Mouse (Mus musculus): ENCODE data around the gene 6030445D17Rik.

6030445D17Rik gene

DNA sequence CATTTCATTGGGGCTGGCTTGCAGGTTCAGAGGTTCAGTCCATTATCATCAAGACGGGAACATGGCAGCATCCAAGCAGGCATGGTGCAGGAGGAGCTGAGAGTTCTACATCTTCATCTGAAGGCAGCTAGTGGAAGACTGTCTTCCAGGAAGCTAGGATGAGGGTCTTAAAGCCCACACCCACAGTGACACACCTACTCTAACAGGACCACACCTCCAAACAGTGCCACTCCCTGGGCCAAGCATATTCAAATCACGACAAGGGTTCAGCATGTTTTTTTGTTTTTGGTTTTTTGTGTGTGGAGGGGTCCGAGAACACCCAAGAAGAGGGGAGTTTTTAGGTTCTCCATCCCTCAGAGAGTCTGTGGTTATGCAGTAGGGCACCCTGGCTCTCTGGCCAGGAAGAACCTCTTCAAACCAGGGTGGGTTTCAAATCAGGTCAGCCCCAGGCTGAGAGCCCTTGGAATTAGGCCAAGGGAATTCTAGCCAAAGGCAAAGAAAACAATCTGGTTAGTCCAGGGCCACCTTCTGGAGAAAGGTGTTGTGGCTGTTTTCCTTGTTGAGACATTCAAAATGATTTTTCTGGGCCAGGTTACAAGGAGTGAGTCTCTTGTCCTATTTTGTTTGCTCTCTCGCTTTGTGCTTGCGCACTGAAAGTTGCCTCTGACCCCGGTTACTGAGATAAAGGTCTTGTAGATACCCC, 5.4 kb upstream of the 6030445D17Rik start:
- in situ Hi-C loops (cut with MboI; ENCODE audit: low pct_unique_long_range_greater_than_20kb in 1 of 2, low sequenced_read_pairs in 2 of 2, unreplicated experiment in 1 of 2): loop anchor here in 1 of 2 experiments (5.0 kb wide), 1 partner anchor 161 kb away; no protein-coding TSS in a partner anchor

DNA sequence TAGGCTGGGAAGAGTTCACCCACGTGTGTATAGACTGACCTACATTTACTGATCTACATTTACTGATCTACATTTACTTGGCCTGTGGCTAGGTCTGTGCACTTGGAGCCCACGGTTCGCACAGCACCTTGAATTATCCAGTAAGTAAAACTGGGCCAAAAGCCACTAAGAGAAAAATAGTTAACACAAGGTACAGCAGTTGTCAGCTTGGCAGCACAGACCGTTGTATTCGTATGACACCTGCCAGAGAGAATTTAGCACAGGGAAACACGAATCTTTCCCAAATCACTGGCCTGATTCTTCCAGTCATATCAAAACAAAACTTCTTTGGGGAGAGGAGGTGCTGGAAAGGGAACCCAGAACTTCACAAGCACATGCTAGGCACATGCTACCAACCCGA, 3.8 kb upstream of the 6030445D17Rik start:
- in situ Hi-C loops (cut with MboI; ENCODE audit: low pct_unique_long_range_greater_than_20kb in 1 of 2, low sequenced_read_pairs in 2 of 2, unreplicated experiment in 1 of 2): loop anchor here in 1 of 2 experiments (5.0 kb wide), 1 partner anchor 159 kb away; no protein-coding TSS in a partner anchor

DNA sequence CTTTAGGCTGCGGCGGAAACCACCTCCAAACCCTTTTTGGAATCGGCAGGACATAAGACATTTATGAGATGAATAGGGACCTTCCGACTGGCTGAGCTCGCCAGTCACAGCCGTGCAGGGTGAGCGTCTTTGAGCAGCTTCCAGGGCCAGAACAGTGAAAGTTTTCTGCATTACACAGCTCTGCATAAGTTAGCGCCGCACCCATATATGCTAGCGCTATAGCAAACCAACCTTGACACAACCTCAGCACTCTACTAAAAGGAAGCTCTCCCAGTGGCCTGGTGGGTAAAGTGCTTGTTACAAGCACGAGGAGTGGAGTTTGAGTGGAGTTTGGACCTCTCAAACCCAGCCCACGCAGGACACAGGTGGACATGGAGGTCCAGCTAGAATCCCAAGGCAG, 2.8 kb upstream of the 6030445D17Rik start:
- in situ Hi-C loops (cut with MboI; ENCODE audit: low pct_unique_long_range_greater_than_20kb in 1 of 2, low sequenced_read_pairs in 2 of 2, unreplicated experiment in 1 of 2): loop anchor here in 1 of 2 experiments (5.0 kb wide), 1 partner anchor 158 kb away; no protein-coding TSS in a partner anchor

DNA sequence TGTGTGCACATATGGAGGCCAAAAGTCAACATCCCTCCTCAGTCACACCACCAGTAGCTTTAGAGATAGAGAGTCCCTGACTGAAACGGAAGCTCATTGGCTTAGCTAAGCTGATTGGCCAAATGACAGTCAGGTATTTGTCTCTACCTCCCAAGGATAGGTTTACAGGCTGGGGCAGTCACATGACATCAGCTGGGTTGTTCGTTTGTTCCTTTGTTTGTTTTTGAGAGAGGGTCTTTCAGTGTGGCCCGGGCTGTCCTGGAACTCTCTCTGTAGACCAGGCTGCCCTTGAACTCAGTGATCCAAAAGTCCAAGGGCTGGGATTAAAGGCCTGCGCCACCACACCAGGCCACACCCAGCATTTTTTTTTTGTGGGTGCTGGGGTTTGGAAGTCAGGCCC, 844 bp upstream of the 6030445D17Rik start:
- in situ Hi-C loops (cut with MboI; ENCODE audit: low pct_unique_long_range_greater_than_20kb in 1 of 2, low sequenced_read_pairs in 2 of 2, unreplicated experiment in 1 of 2): loop anchor here in 1 of 2 experiments (5.0 kb wide), 1 partner anchor 156 kb away; no protein-coding TSS in a partner anchor

DNA sequence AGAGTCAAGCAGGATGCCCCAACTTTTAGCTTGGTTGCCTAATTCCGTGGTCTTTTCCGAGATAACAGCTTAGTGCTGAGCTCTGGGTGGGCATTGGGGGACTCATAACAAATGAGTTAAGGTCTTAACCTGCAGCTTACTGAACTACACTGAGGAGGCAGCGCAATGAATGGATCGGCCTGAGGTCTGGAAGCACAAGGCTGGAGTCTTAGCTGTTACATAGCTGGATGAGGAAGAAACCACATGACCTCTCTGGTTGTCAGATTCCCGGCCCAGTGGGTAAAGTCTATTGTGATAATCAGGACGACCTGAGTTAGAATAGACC, 327 bp upstream of the 6030445D17Rik start:
- in situ Hi-C loops (cut with MboI; ENCODE audit: low pct_unique_long_range_greater_than_20kb in 1 of 2, low sequenced_read_pairs in 2 of 2, unreplicated experiment in 1 of 2): loop anchor here in 1 of 2 experiments (5.0 kb wide), 1 partner anchor 156 kb away; no protein-coding TSS in a partner anchor

DNA sequence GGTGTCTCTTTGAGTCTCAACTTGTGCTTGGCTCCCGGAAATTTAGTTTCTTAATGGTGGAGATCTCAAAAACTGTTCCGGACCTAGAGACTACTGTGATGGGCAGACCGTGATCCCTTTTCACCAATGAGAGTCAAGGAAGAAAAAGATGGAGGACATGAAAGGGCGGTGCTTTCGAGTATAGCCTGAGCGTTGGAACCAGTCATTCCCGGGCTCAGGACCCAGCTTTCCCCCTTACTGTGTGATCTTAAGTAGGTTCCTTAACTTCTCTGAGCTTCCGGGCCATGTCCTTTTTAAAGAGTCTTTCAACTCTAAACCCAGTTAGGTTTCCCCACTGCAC, 759 bp downstream of the 6030445D17Rik start:
- in situ Hi-C loops (cut with MboI; ENCODE audit: low pct_unique_long_range_greater_than_20kb in 1 of 2, low sequenced_read_pairs in 2 of 2, unreplicated experiment in 1 of 2): loop anchor here in 1 of 2 experiments (5.0 kb wide), 1 partner anchor 154 kb away; no protein-coding TSS in a partner anchor

DNA sequence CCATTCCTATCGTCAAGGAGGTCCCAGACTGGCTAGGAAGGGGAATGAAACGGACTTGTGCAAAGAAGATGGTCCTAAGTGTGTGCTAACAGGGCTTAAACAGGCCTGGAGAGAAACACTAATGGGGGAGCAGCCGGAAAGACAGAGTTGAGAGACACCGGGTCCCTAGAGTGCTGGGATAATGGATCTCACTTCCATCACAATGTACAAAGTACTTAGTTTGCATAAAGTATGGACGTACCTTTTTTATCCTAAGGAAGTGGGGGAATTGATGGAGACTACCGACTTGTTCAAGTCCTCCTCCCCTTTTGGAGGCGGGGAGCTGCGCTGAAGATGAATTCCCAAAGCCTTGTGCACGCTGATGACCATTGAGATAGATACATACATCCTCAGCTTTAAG, 1.4 kb downstream of the 6030445D17Rik start:
- in situ Hi-C loops (cut with MboI; ENCODE audit: low pct_unique_long_range_greater_than_20kb in 1 of 2, low sequenced_read_pairs in 2 of 2, unreplicated experiment in 1 of 2): loop anchor here in 1 of 2 experiments (5.0 kb wide), 1 partner anchor 154 kb away; no protein-coding TSS in a partner anchor

DNA sequence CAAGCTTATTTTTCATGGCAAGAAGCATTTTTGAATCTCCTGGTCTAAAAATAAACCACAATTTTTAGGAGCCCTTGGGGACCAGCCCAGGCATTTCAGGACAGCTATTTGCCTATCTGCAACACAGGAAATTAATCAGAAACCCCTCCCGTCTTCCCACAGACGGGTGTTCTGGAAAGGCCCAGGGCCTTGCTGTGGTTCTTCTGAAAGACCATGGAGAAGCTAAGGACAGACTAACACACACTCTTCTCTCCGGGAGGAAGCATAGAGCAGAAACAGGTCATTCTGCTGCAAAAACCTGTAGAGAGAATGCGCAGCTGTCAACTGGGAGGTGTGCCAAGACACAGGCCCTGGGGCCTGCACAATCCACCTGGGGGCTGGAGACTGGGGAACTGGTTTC, 4.2 kb downstream of the 6030445D17Rik start:
- in situ Hi-C loops (cut with MboI; ENCODE audit: low pct_unique_long_range_greater_than_20kb in 1 of 2, low sequenced_read_pairs in 2 of 2, unreplicated experiment in 1 of 2): no loop called here

DNA sequence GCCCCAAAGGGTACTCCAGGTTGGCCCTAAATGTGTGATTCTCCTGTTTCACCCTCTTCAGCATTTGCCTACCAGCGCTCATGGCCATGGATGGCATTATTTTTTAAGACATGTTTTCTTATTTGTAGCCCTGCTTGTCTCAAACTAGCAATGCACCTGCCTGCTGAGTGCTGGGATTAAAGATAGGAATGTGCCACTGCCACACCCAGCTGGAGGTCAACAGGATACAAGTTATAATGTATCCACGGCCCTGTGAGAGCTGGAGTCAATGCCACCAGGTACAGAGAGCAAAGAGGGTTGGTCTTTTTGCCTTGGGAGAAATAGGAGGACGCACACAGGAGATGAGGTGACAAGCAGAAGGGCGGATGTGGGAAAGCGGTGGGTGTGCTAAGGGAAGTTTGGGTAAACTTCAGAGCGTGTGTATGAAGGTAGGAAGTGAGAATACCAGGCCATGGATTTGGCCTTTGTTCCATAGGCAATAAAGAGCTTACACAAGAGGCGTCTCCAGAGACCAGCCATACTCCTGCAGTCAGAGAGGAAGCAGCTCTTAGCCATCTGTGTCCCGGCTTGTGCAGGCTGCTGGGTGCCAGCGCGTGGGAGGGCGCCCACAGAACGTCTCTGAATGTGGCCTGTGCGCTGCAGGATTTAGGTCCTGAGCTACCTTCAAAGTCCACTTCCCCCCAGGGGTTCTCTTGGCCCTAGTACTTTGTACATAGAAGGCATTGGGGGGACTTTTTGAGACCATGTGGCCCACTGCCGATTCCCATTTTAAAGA, 6.7 kb downstream of the 6030445D17Rik start:
- in situ Hi-C loops (cut with MboI; ENCODE audit: low pct_unique_long_range_greater_than_20kb in 1 of 2, low sequenced_read_pairs in 2 of 2, unreplicated experiment in 1 of 2): no loop called here

DNA sequence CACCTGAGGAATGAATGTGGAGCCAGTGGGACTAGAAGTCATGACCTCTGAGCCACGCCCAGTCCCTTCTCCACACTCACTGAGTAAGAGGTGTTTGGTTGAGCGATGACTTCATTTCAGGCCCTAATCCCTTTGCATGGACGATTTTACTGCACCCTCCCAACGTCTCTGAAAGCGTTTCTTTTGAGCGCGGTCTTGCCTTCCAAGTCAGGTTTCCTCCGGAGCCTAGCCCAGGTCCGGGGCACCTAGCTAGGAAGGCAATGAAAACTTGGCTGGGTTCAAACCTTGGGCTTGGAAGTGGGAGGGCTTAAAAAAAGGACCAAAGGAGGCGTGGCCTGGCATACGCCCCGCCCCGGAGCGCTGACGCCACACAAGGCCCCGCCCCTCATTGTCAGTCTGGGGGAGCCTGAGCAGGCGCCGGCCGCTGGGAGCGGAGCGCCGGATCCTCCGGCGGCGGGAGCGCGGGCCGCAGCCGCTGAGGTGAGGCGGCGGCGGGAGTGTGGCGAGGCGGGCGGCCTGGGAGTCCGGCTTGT, 7.4 kb downstream of the 6030445D17Rik start, which contains the start of gene Luzp1:
Gene Luzp1 (plus strand): TSS at position 391 of the 533 bp plus-strand sequence.
- in situ Hi-C loops (cut with MboI; ENCODE audit: low pct_unique_long_range_greater_than_20kb in 1 of 2, low sequenced_read_pairs in 2 of 2, unreplicated experiment in 1 of 2): no loop called here

DNA sequence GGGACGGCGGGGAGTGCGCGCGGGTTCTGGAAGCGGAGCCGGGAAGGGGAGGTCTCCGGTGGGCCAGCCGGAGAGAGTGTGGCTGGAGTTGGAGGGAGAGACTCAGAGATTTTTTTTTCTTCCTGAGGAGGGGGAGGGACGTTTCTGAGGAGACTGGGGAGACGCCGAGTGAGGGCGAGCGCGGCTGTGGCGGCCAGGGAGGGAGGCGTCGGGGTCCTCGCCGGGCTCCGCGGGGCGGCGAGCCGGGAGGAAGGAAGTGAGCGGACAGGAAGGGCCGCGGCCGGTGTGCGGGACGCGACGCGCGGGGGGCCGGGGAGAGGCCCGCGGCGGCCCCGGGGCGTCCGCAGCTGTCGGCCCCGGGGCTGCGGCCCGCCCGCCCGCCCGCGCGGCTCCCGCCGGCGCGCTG, 7.9 kb downstream of the 6030445D17Rik start:
- in situ Hi-C loops (cut with MboI; ENCODE audit: low pct_unique_long_range_greater_than_20kb in 1 of 2, low sequenced_read_pairs in 2 of 2, unreplicated experiment in 1 of 2): no loop called here

DNA sequence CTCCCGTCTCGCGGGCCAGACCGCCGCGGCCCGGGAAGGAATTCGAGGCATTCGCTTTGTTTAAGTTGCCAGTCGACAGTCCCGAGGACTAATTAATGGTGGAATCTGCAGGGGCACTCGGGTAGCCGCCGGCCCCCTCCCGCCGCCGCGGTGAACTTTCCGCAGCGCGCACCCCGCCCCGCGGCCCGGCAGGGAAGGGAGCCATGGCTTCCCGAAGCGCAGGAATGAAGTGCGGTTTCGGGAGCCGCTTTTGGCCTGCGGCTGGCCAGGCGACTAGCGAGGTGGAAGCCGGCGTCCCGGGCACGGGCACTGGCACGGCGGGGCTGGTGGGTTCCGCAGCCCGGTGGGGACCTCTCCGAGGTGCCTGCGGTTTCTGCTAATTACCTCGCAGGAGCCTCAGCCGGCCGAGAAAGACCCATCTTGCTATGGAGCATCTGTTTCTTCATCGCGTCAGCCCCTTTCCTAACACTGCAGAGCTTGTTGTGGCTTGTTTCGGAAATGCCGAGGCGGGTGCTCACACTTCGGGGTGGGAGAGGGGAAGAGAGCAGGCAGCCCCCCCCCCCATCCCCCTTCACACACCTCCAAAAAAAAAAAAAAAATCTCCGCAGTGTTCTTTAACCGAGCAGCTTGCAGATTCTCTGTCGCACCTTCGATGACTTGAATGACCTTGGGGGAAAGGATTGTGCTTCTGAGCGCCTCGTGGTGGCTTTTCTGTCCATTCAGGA, 8.5 kb downstream of the 6030445D17Rik start:
- in situ Hi-C loops (cut with MboI; ENCODE audit: low pct_unique_long_range_greater_than_20kb in 1 of 2, low sequenced_read_pairs in 2 of 2, unreplicated experiment in 1 of 2): no loop called here

DNA sequence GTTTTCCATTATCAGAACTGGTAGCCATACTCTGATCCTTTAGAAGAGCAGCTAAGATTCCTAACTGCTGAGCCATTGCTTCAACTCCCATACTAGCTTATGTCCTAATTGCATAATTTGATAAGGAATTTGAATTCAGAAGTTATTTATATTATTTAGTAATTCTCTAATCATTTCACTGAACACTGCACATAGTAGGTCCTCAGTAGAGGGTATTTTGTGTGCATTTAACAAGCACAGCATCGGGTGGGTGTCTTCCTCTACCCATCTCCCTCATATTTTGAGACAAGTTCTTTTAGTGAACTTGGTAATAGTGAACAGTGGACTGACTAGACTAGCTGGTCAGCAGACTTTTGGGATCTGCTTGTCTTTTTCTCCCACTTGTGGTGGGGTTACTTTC, 14.6 kb downstream of the 6030445D17Rik start:
- in situ Hi-C loops (cut with MboI; ENCODE audit: low pct_unique_long_range_greater_than_20kb in 1 of 2, low sequenced_read_pairs in 2 of 2, unreplicated experiment in 1 of 2): no loop called here

DNA sequence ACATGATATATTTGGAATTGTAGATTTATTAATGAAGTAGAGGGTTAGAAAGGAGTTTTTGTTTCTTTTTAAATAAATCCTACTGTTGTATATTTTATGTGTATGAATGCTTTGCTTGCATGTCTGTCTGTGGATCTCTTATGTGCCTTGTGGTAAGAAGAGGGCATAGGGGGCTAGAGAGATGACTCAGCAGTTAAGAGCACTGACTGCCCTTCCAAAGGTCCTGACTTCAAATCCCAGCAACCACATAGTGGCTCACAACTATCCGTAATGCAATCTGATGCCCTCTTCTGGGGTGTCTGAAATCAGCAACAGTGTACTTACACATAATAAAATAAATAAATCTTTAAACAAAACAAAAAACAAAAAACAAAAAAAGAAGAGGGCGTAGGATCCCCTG, 24.5 kb downstream of the 6030445D17Rik start:
- in situ Hi-C loops (cut with MboI; ENCODE audit: low pct_unique_long_range_greater_than_20kb in 1 of 2, low sequenced_read_pairs in 2 of 2, unreplicated experiment in 1 of 2): no loop called here

DNA sequence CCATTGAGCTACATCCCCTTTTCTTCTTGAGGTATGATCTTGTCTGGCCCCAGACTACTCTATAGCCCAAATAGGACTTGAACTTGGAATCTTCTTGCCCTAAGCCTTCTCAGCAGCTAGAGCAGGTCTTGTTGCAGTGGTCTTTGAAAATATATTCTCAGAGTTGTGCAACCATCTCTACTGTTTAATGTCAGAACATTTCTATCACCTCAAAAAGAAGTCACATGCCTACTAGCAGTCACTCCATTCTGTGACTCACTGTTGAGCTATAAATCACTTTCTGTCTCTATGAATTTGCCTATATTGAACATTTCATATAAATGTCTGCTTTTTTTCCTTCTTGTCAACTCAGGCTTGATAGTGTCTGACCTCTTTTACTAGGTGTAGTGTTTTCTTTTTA, 33.9 kb downstream of the 6030445D17Rik start:
- in situ Hi-C loops (cut with MboI; ENCODE audit: low pct_unique_long_range_greater_than_20kb in 1 of 2, low sequenced_read_pairs in 2 of 2, unreplicated experiment in 1 of 2): no loop called here

DNA sequence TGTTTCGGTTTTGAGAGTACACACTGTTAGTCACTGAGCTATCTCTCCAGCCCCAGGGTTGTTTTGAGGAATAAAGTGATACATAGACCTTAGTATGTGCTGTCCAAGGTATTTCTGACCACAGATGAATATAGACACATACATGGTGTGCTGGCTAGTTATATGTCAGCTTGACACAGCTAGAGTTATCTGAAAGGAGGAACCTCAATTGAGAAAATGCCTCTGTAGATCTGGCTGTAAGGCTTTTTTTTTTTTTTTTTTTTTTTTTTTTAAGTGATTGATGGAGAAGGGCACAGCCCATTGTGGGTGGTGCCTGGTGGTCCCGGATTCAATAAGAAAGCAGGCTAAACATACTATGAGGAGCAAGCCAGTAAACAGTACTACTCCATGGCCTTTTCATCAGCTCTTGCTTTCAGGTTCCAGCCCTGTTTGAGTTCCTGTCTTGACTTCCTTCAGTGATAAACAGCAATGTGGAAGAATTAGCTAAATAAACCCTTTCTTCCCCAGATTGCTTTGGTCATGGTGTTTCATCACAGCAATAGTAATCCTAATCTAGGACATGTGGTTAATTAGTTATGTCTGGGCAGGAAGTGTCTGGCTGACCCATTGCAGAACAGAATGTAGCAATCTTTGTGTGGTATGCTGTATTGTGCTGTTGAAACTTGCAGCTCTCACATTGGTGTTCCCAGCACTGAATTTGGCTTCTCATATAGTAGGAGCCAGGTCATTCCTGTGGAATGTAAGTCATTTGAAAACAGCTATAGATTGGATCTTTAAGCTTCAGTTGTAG, 43.6 kb downstream of the 6030445D17Rik start:
- in situ Hi-C loops (cut with MboI; ENCODE audit: low pct_unique_long_range_greater_than_20kb in 1 of 2, low sequenced_read_pairs in 2 of 2, unreplicated experiment in 1 of 2): no loop called here

DNA sequence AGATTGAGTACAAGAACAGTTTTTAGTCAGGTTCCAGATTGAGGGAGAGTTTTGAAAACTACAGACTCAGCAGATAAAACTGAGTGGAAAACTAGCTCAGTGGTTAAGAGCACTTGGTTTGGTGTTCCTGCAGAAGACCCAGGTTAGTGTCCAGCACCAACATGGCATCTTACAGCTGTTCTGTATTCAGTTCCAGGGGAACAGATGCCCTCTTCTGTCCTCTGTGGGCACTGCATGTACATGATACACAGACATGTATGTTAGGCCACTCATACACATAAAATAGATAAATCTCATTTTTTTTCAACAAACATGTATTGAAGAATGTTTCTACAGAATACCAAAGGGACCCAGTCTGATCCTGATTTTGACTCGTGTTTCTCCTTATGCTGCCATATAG, 47.8 kb downstream of the 6030445D17Rik start:
- in situ Hi-C loops (cut with MboI; ENCODE audit: low pct_unique_long_range_greater_than_20kb in 1 of 2, low sequenced_read_pairs in 2 of 2, unreplicated experiment in 1 of 2): no loop called here

DNA sequence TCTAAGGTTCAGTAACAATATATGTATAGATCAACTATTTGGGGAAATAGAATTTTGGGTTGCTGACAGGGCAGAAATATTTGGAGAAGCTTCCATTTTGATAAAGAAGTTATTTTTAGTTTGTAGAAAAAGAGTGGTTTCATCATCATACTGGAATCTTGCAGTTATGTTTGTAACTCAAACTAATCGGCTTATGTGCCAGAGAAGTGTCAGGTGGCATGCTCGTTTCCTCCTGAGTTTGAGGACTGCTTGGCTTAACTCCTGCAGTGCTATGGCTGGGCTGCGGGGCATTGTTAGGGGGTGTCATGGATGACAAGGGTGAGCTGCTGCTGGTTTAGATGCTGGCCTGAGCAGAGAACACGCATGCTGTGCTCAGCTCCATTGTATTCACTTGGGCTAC, 49.7 kb downstream of the 6030445D17Rik start:
- in situ Hi-C loops (cut with MboI; ENCODE audit: low pct_unique_long_range_greater_than_20kb in 1 of 2, low sequenced_read_pairs in 2 of 2, unreplicated experiment in 1 of 2): no loop called here
